Mouse (Mus musculus): ENCODE results near the gene Gabarap. TPM values are rescaled to one million over a fixed set of nuclear protein-coding genes. Genes with fewer than 3 reads are reported as not detected.

Gabarap gene
- polyA plus RNA-seq, 1 experiment from 2014 or later, result 530 TPM

GRCm38 (mm10) chr11:69999666-70000065, 8.7 kb downstream of the Gabarap start:
- Histone ChIP-seq H3K9ac (ENCODE audit: low read length) (no peak overlapping the region), H3K27me3 (ENCODE audit: control insufficient read depth, insufficient read depth, low read length) (no peaks in the 10 kb centered on the region), H3K4me3 (ENCODE audit: low read depth, low read length) (peak overlapping the region; percentile 74), H3K27ac (ENCODE audit: low read depth, low read length) (no peak overlapping the region), H3K4me1 (ENCODE audit: control insufficient read depth, insufficient read depth, low read length) (peaks cover 18% of the 10 kb centered on the region), H3K4me2 (ENCODE audit: low read depth) (no peak overlapping the region), H3K9me3 (ENCODE audit: control insufficient read depth, low read length) (no peaks in the 10 kb centered on the region), H3K36me3 (ENCODE audit: control insufficient read depth, insufficient read depth, low read length) (peaks cover 16% of the 10 kb centered on the region)
- ATAC-seq (ENCODE audit: insufficient read depth, low FRiP score, low TSS enrichment) (no peak), DNase-seq (ENCODE audit: low spot score) (no peak)
- WGBS, result 74% methylated on average over 8 of the region's 8 CpGs

- Histone ChIP-seq H3K9ac (ENCODE audit: low read length) (peak within 1 kb of the TSS; percentile 67), H3K9me3 (ENCODE audit: control insufficient read depth, low read length) (no peaks in the 10 kb centered on the region), H3K4me3 (ENCODE audit: low read depth, low read length) (peak within 1 kb of the TSS; percentile 74), H3K36me3 (ENCODE audit: control insufficient read depth, insufficient read depth, low read length) (peaks cover 19% of the 10 kb centered on the region), H3K4me1 (ENCODE audit: control insufficient read depth, insufficient read depth, low read length) (peaks cover 18% of the 10 kb centered on the region), H3K4me2 (ENCODE audit: low read depth) (peak within 1 kb of the TSS; percentile 83), H3K27ac (ENCODE audit: low read depth, low read length) (peak within 1 kb of the TSS; percentile 80), H3K27me3 (ENCODE audit: control insufficient read depth, insufficient read depth, low read length) (no peaks in the 10 kb centered on the region)
- ATAC-seq (ENCODE audit: insufficient read depth, low FRiP score, low TSS enrichment) (peak; percentile 59), DNase-seq (ENCODE audit: low spot score) (peak; percentile 94)
- under 1% methylated on average over 48 of the region's 48 CpGs for WGBS
Measured at GRCm38 (mm10) chr11:70000396-70000898, 9.5 kb downstream of the Gabarap start, which contains the start of gene Dvl2. Dvl2 (plus strand) TSS chr11:70000595.

- Histone ChIP-seq H3K27ac (ENCODE audit: low read depth, low read length) (peak overlapping the region; percentile 80; the same call in 1 of the 2 replicates), H3K4me1 (ENCODE audit: control insufficient read depth, insufficient read depth, low read length) (peaks cover 18% of the 10 kb centered on the region)
- WGBS, result 13% methylated on average over 8 of the region's 8 CpGs
Measured at GRCm38 (mm10) chr11:70001159-70001558, 10.2 kb downstream of the Gabarap start.

GRCm38 (mm10) chr11:70001865-70002264, 10.9 kb downstream of the Gabarap start:
- Histone ChIP-seq H3K4me1 (ENCODE audit: control insufficient read depth, insufficient read depth, low read length) (peaks cover 18% of the 10 kb centered on the region), H3K4me3 (ENCODE audit: low read depth, low read length) (peak overlapping the region; percentile 74), H3K27me3 (ENCODE audit: control insufficient read depth, insufficient read depth, low read length) (no peaks in the 10 kb centered on the region), H3K9ac (ENCODE audit: low read length) (no peak overlapping the region), H3K4me2 (ENCODE audit: low read depth) (peak overlapping the region; percentile 83), H3K27ac (ENCODE audit: low read depth, low read length) (no peak overlapping the region), H3K36me3 (ENCODE audit: control insufficient read depth, insufficient read depth, low read length) (peaks cover 29% of the 10 kb centered on the region), H3K9me3 (ENCODE audit: control insufficient read depth, low read length) (no peaks in the 10 kb centered on the region)
- ATAC-seq (ENCODE audit: insufficient read depth, low FRiP score, low TSS enrichment), result no peak
- peak; percentile 53 for DNase-seq (ENCODE audit: low spot score)

More at GRCm38 (mm10) chr11:70001159-70001558, 10.2 kb downstream of the Gabarap start:
- peak overlapping the region; percentile 67 for H3K9ac ChIP-seq (ENCODE audit: low read length)
- no peaks in the 10 kb centered on the region for H3K9me3 ChIP-seq (ENCODE audit: control insufficient read depth, low read length)
- peak overlapping the region; percentile 74 for H3K4me3 ChIP-seq (ENCODE audit: low read depth, low read length)
- no peaks in the 10 kb centered on the region for H3K27me3 ChIP-seq (ENCODE audit: control insufficient read depth, insufficient read depth, low read length)
- H3K4me2 ChIP-seq (ENCODE audit: low read depth), result peak overlapping the region; percentile 83
- ATAC-seq (ENCODE audit: insufficient read depth, low FRiP score, low TSS enrichment) (no peak), DNase-seq (ENCODE audit: low spot score) (no peak)
- H3K36me3 ChIP-seq (ENCODE audit: control insufficient read depth, insufficient read depth, low read length), result peaks cover 24% of the 10 kb centered on the region

- Histone ChIP-seq H3K9me3 (ENCODE audit: control insufficient read depth, low read length) (no peaks in the 10 kb centered on the region), H3K27ac (ENCODE audit: low read depth, low read length) (no peak overlapping the region), H3K4me3 (ENCODE audit: low read depth, low read length) (no peak overlapping the region; the same call in 1 of the 2 replicates), H3K4me1 (ENCODE audit: control insufficient read depth, insufficient read depth, low read length) (peaks cover 18% of the 10 kb centered on the region), H3K36me3 (ENCODE audit: control insufficient read depth, insufficient read depth, low read length) (peaks cover 32% of the 10 kb centered on the region), H3K27me3 (ENCODE audit: control insufficient read depth, insufficient read depth, low read length) (no peaks in the 10 kb centered on the region), H3K4me2 (ENCODE audit: low read depth) (peak overlapping the region; percentile 83), H3K9ac (ENCODE audit: low read length) (no peak overlapping the region)
- 92% methylated on average over 2 of the region's 2 CpGs for WGBS
- DNase-seq (ENCODE audit: low spot score) (no peak), ATAC-seq (ENCODE audit: insufficient read depth, low FRiP score, low TSS enrichment) (no peak)
Measured at GRCm38 (mm10) chr11:70002471-70002870, 11.5 kb downstream of the Gabarap start.

GRCm38 (mm10) chr11:70005521-70005920, 14.6 kb downstream of the Gabarap start:
- H3K36me3 ChIP-seq (ENCODE audit: control insufficient read depth, insufficient read depth, low read length), result peaks cover 37% of the 10 kb centered on the region
- no peak for DNase-seq (ENCODE audit: low spot score)
- WGBS, result 52% methylated on average over 5 of the region's 5 CpGs
- H3K4me3 ChIP-seq (ENCODE audit: low read depth, low read length), result no peak overlapping the region
- no peaks in the 10 kb centered on the region for H3K9me3 ChIP-seq (ENCODE audit: control insufficient read depth, low read length)
- H3K4me2 ChIP-seq (ENCODE audit: low read depth), result no peak overlapping the region
- no peak overlapping the region for H3K27ac ChIP-seq (ENCODE audit: low read depth, low read length)
- H3K4me1 ChIP-seq (ENCODE audit: control insufficient read depth, insufficient read depth, low read length), result peaks cover 13% of the 10 kb centered on the region
- no peak for ATAC-seq (ENCODE audit: insufficient read depth, low FRiP score, low TSS enrichment)
- H3K9ac ChIP-seq (ENCODE audit: low read length), result no peak overlapping the region
- no peaks in the 10 kb centered on the region for H3K27me3 ChIP-seq (ENCODE audit: control insufficient read depth, insufficient read depth, low read length)

GRCm38 (mm10) chr11:70010033-70010432, 19.1 kb downstream of the Gabarap start:
- no peak overlapping the region for H3K27ac ChIP-seq (ENCODE audit: low read depth, low read length)
- peaks cover 50% of the 10 kb centered on the region for H3K36me3 ChIP-seq (ENCODE audit: control insufficient read depth, insufficient read depth, low read length)
- H3K4me3 ChIP-seq (ENCODE audit: low read depth, low read length), result no peak overlapping the region
- H3K27me3 ChIP-seq (ENCODE audit: control insufficient read depth, insufficient read depth, low read length), result no peaks in the 10 kb centered on the region
- H3K9me3 ChIP-seq (ENCODE audit: control insufficient read depth, low read length), result no peaks in the 10 kb centered on the region
- 94% methylated on average over 6 of the region's 6 CpGs for WGBS
- no peak overlapping the region for H3K4me2 ChIP-seq (ENCODE audit: low read depth)
- DNase-seq (ENCODE audit: low spot score) (no peak), ATAC-seq (ENCODE audit: insufficient read depth, low FRiP score, low TSS enrichment) (no peak)
- H3K4me1 ChIP-seq (ENCODE audit: control insufficient read depth, insufficient read depth, low read length), result peaks cover 7% of the 10 kb centered on the region; the same call in 1 of the 2 replicates
- no peak overlapping the region for H3K9ac ChIP-seq (ENCODE audit: low read length)

GRCm38 (mm10) chr11:70010548-70010947, 19.6 kb downstream of the Gabarap start:
- H3K9ac ChIP-seq (ENCODE audit: low read length), result no peak overlapping the region

GRCm38 (mm10) chr11:70010961-70011360, 20.0 kb downstream of the Gabarap start:
- Histone ChIP-seq H3K4me1 (ENCODE audit: control insufficient read depth, insufficient read depth, low read length) (peaks cover 7% of the 10 kb centered on the region; the same call in 1 of the 2 replicates), H3K9me3 (ENCODE audit: control insufficient read depth, low read length) (no peaks in the 10 kb centered on the region), H3K27me3 (ENCODE audit: control insufficient read depth, insufficient read depth, low read length) (no peaks in the 10 kb centered on the region), H3K4me3 (ENCODE audit: low read depth, low read length) (no peak overlapping the region), H3K4me2 (ENCODE audit: low read depth) (no peak overlapping the region), H3K36me3 (ENCODE audit: control insufficient read depth, insufficient read depth, low read length) (peaks cover 44% of the 10 kb centered on the region), H3K27ac (ENCODE audit: low read depth, low read length) (no peak overlapping the region), H3K9ac (ENCODE audit: low read length) (no peak overlapping the region)
- 78% methylated on average over 10 of the region's 10 CpGs for WGBS
- ATAC-seq (ENCODE audit: insufficient read depth, low FRiP score, low TSS enrichment), result no peak
- DNase-seq (ENCODE audit: low spot score), result no peak

More at GRCm38 (mm10) chr11:70010548-70010947, 19.6 kb downstream of the Gabarap start:
- Histone ChIP-seq H3K4me1 (ENCODE audit: control insufficient read depth, insufficient read depth, low read length) (peaks cover 7% of the 10 kb centered on the region; the same call in 1 of the 2 replicates), H3K9me3 (ENCODE audit: control insufficient read depth, low read length) (no peaks in the 10 kb centered on the region), H3K36me3 (ENCODE audit: control insufficient read depth, insufficient read depth, low read length) (peaks cover 47% of the 10 kb centered on the region), H3K27me3 (ENCODE audit: control insufficient read depth, insufficient read depth, low read length) (no peaks in the 10 kb centered on the region), H3K27ac (ENCODE audit: low read depth, low read length) (no peak overlapping the region), H3K4me3 (ENCODE audit: low read depth, low read length) (no peak overlapping the region), H3K4me2 (ENCODE audit: low read depth) (no peak overlapping the region)
- no peak for ATAC-seq (ENCODE audit: insufficient read depth, low FRiP score, low TSS enrichment)
- WGBS, result 90% methylated on average over 12 of the region's 12 CpGs
- no peak for DNase-seq (ENCODE audit: low spot score)

Measured in neural tube, embryonic 11.5 days (tissue).